Mouse (Mus musculus): ENCODE measurements around the gene Reep3. TPM values are rescaled to one million over a fixed set of nuclear protein-coding genes. Genes with fewer than 3 reads are reported as not detected.

Reep3 gene
- polyA plus RNA-seq, 1 experiment from 2014 or later, result 35.1 TPM

DNA sequence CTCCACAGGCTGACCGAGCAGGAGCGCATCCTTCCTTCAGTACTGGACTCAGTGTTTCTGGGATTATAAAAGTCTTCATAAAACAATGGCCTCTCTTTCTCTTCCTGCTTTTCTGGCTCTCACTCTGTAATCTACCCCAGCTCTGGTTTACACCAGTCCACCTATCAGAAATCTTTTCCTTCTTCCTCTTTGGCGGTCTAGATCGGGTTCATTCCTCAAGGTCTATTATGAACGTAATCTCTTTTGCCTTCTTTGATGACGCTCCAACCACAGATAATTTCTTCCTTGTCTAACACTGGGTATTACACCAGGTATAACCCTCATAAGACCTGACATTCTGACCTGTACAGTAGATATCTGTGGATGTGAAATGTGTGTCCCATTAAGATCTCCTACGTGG is 1.8 kb downstream of the Reep3 start:
- Histone ChIP-seq H3K27ac (no peak overlapping the region), H3K4me1 (replicated peaks) (peaks cover 40% of the 10 kb centered on the region), H3K4me3 (no peak overlapping the region), H3K27me3 (ENCODE audit: insufficient read depth, poor library complexity, severe bottlenecking) (no peaks in the 10 kb centered on the region), H3K36me3 (peaks cover 20% of the 10 kb centered on the region), H3K9me3 (no peaks in the 10 kb centered on the region)
- DNase-seq (ENCODE audit: low spot score), result no peak
- 93% methylated on average over 7 of the region's 7 CpGs for WGBS

- 90% methylated on average over 4 of the region's 4 CpGs for WGBS
- no peak for DNase-seq (ENCODE audit: low spot score)
- H3K27ac ChIP-seq, result no peak overlapping the region
These were observed 6.1 kb downstream of the Reep3 start for GRCm38 (mm10) chr10:67090611-67091010.

DNA sequence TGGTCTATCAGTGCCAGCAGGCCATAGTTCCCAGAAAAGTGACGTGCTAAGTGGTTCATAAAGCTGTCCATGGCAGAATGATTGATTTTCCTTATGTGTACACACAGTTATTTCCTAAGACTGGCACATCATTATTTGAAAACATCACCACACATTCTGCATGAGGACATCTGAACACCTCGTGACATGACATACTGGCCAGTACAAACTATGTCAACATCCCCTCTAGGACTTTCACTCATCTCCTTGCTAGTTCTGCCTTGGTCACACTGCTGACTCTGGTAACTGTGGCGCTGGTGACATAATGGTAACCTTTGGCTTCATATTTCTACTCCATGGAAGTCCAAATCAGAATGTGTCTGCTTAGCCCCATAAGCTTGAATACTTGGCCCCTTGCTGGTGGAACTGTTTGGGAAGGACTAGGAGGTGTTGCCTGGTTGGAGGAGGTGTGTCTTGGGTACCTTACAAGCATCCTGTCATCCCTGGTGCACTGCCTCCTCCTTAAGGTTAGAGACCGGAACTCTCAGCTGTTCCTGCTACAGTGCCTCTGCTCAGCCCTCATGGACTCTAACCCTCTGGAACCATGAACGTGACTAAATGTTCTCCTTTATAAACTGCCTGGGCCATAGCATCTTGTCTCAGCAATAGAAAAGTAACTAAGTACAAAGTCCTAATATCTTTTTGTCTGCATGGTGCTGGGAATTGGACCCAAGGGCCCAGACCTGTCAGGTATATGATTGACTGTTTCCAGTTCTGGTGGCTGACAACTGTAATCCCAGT is 9.1 kb downstream of the Reep3 start:
- no peak for DNase-seq (ENCODE audit: low spot score)
- no peak overlapping the region for H3K4me3 ChIP-seq
- peaks cover 28% of the 10 kb centered on the region for H3K36me3 ChIP-seq
- H3K9me3 ChIP-seq, result no peaks in the 10 kb centered on the region
- no peak overlapping the region for H3K27ac ChIP-seq
- WGBS, result 93% methylated on average over 5 of the region's 5 CpGs
- peaks cover 21% of the 10 kb centered on the region for H3K4me1 ChIP-seq (replicated peaks)
- H3K27me3 ChIP-seq (ENCODE audit: insufficient read depth, poor library complexity, severe bottlenecking), result no peaks in the 10 kb centered on the region

More at GRCm38 (mm10) chr10:67090611-67091010, 6.1 kb downstream of the Reep3 start:
- Histone ChIP-seq H3K9me3 (no peaks in the 10 kb centered on the region), H3K4me3 (no peak overlapping the region), H3K27me3 (ENCODE audit: insufficient read depth, poor library complexity, severe bottlenecking) (no peaks in the 10 kb centered on the region), H3K4me1 (replicated peaks) (peaks cover 15% of the 10 kb centered on the region; the same call in 1 of the 2 replicates), H3K36me3 (peaks cover 34% of the 10 kb centered on the region)

DNA sequence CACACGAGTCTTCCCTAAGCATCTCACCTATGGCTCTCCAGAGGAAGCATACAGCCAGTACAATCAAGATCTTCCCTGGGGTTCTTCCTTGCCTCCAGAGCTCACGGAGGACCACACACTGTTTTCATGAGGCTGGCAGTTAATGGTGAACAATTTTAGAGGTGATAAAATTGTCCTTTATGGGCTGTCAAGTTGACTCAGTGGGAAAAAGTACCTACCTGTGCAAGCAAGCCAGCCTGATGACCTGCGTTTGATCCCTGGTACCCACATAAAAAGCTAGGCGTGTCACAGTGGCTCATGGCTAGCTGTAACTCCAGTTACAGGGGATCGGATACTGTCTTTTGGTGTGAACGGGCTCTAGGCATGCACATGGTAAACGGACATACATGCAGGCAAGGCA is 10.8 kb downstream of the Reep3 start:
- no peaks in the 10 kb centered on the region for H3K9me3 ChIP-seq
- peaks cover 21% of the 10 kb centered on the region for H3K4me1 ChIP-seq (replicated peaks)
- WGBS, result 90% methylated on average over 7 of the region's 7 CpGs
- no peak for DNase-seq (ENCODE audit: low spot score)
- H3K27me3 ChIP-seq (ENCODE audit: insufficient read depth, poor library complexity, severe bottlenecking), result no peaks in the 10 kb centered on the region
- peaks cover 23% of the 10 kb centered on the region for H3K36me3 ChIP-seq
- no peak overlapping the region for H3K4me3 ChIP-seq
- no peak overlapping the region for H3K27ac ChIP-seq

GRCm38 (mm10) chr10:67085124-67085523 is 11.6 kb downstream of the Reep3 start:
- Histone ChIP-seq H3K27ac (no peak overlapping the region), H3K36me3 (peaks cover 17% of the 10 kb centered on the region), H3K27me3 (ENCODE audit: insufficient read depth, poor library complexity, severe bottlenecking) (no peaks in the 10 kb centered on the region), H3K9me3 (no peaks in the 10 kb centered on the region), H3K4me1 (replicated peaks) (peaks cover 21% of the 10 kb centered on the region), H3K4me3 (no peak overlapping the region)
- WGBS, result 88% methylated on average over 10 of the region's 10 CpGs
- no peak for DNase-seq (ENCODE audit: low spot score)

DNA sequence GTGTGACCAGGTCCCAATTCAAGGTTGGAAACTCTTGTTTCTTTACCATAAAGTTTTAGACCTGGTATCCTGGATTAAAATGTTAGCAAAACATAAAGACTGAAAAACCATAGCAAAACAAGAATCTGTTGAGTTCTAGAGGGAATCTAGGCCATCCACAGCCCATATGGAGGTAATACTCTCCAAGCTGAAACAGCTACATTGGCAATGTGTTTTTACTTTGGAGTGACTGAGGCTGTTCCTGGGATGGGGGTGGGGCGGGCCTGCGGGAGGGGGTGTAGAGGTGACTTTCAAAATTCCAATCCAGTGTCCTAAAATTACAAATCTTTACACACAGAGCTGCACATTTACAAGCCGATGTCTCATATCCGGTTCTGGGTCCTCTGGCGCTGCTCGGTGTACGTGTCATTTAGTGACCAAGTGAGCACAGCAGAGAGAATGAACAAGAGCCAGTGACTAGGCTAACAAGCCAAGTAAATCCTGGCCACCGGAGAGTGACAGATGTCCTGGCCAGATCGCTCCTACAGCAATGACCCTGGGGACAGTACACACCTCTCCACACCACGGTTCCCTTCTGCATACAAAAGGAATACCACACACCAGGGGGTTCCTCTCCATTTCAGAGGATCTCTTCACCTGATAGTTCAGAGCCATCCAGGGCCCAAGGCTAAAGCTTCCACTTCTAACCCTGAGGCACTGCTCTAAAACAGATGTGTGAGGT is 13.1 kb downstream of the Reep3 start:
- H3K9me3 ChIP-seq, result no peaks in the 10 kb centered on the region
- no peak for DNase-seq (ENCODE audit: low spot score)
- peaks cover 27% of the 10 kb centered on the region for H3K4me1 ChIP-seq (replicated peaks)
- no peaks in the 10 kb centered on the region for H3K27me3 ChIP-seq (ENCODE audit: insufficient read depth, poor library complexity, severe bottlenecking)
- 68% methylated on average over 10 of the region's 10 CpGs for WGBS
- H3K36me3 ChIP-seq, result peaks cover 11% of the 10 kb centered on the region
- no peak overlapping the region for H3K4me3 ChIP-seq
- no peak overlapping the region for H3K27ac ChIP-seq

DNA sequence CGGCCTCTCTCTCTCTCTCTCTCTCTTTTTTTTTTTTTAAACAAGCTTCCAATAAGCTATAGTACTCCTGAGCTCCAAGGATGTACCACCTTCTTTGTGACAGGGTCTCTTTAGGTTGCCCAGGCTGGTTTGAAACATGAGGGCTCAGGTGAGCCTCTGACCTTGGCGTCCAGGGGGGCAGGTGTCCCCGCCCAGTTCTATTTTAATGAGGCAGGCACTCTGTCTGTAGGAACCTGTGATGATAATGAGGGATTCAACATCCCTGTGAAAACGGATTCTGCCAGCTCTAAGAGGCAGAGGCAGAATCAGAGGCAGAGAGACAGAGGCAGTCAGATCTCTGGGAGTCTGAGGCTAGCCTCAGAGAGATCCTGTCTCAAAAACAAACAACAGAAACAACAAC is 14.2 kb downstream of the Reep3 start:
- Histone ChIP-seq H3K4me3 (no peak overlapping the region), H3K9me3 (no peaks in the 10 kb centered on the region), H3K27ac (no peak overlapping the region), H3K27me3 (ENCODE audit: insufficient read depth, poor library complexity, severe bottlenecking) (no peaks in the 10 kb centered on the region), H3K36me3 (peaks cover 6% of the 10 kb centered on the region), H3K4me1 (replicated peaks) (peaks cover 27% of the 10 kb centered on the region)
- 67% methylated on average over 4 of the region's 4 CpGs for WGBS
- DNase-seq (ENCODE audit: low spot score), result no peak

DNA sequence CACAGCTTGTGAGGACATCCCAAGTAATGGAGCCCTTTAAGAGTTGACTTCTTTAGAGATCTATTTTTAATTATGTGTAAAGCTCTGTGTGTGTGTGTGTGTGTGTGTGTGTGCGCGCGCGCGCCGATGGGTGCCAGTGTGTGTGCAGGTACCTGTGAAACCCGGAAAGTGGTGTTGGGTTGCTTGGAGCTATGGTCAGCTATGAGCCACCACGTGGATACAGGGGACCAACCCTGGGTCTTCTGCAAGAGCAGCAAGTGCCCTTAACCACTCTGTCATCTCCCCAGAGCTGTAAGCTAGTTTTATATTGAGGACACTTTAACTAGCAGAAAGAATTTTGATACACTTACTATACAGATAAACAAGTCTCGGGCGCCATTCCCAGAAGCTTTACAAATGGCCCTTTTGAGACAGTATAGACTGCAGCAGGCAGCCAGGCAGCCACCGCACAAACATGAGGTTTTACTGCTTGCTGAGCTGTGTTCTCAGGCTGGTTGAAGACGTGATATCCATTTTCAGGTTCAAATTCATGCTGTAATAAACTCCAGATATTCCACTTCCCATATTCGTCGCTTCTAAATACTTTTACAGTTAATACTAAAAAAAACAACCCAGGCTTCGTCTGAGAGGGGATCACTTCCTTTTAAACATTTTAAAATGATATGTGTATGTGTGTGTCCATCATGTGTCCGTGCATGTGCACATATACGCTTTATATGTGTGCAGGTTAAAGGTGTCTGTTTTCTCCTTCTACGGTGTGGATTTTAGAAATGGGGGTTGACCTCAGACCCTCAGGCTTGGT is 15.3 kb downstream of the Reep3 start:
- Histone ChIP-seq H3K4me3 (no peak overlapping the region), H3K4me1 (replicated peaks) (peaks cover 24% of the 10 kb centered on the region), H3K27ac (no peak overlapping the region), H3K9me3 (no peaks in the 10 kb centered on the region), H3K36me3 (no peaks in the 10 kb centered on the region), H3K27me3 (ENCODE audit: insufficient read depth, poor library complexity, severe bottlenecking) (no peaks in the 10 kb centered on the region)
- WGBS, result 91% methylated on average over 18 of the region's 18 CpGs
- no peak for DNase-seq (ENCODE audit: low spot score)

DNA sequence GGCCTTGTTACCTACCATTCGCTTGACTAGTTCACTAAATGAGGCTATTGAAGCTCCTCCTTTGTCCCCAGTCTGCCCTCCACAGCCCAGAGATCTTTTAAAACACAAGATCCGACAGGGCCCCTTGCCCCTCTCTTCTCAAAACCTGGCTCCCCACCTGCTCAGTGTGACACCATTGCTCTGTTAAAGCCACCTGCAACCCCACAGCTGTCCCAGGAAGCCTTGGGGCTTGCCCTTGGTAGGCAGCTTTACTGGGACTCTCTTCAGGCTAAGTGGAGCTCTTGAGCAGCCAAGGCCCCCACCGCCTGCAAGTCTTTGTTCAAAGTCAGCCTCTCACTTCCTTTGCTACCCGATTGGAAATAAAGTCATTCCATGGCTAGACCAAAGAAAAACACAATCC is 17.7 kb downstream of the Reep3 start:
- DNase-seq (ENCODE audit: low spot score), result no peak

DNA sequence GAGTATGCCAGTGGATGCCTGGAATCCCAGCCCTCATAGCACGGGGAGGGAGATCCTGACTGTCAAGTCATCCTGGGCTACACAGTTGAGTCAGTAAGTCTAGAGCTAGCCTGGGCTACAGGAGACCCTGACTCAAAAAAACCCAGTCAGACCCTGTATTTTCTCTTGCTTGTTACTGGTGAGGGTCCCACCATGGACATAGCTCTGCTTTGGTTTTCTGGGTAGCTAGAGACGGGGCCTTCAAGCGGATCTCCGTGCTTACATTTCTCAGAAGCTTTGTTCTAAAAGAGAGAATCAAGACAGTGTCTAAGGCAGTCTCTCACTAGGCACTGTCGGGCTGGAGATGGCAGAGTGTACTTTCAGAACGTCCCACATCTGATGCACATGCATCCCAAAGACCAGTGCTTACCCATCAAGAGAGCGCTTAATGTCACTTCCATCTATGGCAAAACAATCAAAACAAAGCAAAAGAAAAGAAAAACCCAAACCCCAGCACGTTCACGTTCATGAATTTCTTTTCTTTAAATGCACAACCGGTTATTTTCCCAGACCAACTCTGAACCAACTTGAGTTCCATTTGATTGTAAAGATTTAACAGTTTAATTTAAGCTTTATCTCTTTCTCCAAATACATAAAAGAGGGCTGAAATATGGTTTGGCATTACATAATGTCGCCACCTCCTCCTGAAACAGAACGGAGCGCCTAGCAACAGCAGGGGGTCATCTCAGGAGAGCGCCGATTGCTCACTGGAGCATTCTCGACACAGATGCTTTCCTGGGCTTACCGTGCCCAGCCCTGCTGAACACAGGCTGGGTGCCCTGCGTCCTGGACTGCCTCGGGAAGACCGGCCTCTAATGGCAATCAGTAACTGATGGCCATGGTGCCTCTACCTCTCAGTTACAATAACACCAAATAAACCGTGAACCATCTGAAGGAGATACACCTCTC is 20.5 kb downstream of the Reep3 start:
- Histone ChIP-seq H3K36me3 (no peaks in the 10 kb centered on the region), H3K27ac (no peak overlapping the region), H3K27me3 (ENCODE audit: insufficient read depth, poor library complexity, severe bottlenecking) (no peaks in the 10 kb centered on the region), H3K4me1 (replicated peaks) (peaks cover 8% of the 10 kb centered on the region; the same call in 1 of the 2 replicates), H3K9me3 (no peaks in the 10 kb centered on the region), H3K4me3 (no peak overlapping the region)
- no peak for DNase-seq (ENCODE audit: low spot score)
- WGBS, result 77% methylated on average over 21 of the region's 21 CpGs

More for the DNA sequence above, 17.7 kb downstream of the Reep3 start:
- WGBS, result 64% methylated on average over 4 of the region's 4 CpGs
- Histone ChIP-seq H3K4me1 (replicated peaks) (peaks cover 15% of the 10 kb centered on the region), H3K4me3 (no peak overlapping the region), H3K27me3 (ENCODE audit: insufficient read depth, poor library complexity, severe bottlenecking) (no peaks in the 10 kb centered on the region), H3K27ac (no peak overlapping the region), H3K9me3 (no peaks in the 10 kb centered on the region), H3K36me3 (no peaks in the 10 kb centered on the region)

DNA sequence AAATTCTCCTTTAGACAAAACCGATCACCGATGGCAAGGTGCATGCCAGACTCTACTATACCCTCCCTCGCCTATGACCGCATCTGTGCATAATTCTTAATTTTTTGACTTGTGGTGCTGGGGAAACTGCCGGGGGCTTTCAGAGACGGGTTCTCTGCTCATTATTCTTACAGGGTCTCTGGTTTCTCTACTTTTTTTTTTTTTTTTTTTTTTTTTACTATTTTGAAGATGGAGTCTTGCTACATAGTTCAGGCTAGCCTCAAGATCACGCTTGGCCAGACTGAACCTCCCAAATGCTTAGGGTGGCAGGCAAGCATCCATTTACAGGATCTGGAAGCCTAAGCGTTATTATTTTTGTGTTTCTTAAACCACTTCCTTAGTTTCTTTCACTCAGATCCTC is 23.2 kb downstream of the Reep3 start:
- 95% methylated on average over 8 of the region's 8 CpGs for WGBS
- Histone ChIP-seq H3K4me1 (replicated peaks) (0 out of 2 replicates have a peak, but pooled peaks cover 3% of the 10 kb centered on the region), H3K27ac (no peak overlapping the region), H3K4me3 (no peak overlapping the region), H3K36me3 (peaks cover 2% of the 10 kb centered on the region; the same call in 1 of the 2 replicates), H3K27me3 (ENCODE audit: insufficient read depth, poor library complexity, severe bottlenecking) (no peaks in the 10 kb centered on the region), H3K9me3 (no peaks in the 10 kb centered on the region)
- no peak for DNase-seq (ENCODE audit: low spot score)

DNA sequence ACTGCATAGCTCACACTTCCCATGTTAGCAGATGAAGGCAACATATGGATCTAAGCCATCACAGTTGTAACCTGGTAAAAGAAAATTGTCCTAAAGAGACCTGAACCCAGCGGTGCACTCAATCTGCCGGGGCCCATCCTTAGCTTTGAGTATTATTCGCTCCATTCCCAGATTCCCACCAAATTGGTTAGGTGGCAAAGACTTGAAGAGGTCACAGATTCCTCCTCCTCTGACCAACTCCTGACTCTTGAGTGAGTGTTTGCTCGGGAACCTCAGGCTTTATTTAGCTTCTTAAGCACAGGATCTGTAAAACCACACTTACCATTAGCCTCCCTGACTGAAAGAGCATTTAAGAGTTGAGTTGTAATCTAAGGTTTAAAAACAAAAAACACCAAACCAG is 24.1 kb downstream of the Reep3 start:
- 0 out of 2 replicates have a peak, but pooled peaks cover 3% of the 10 kb centered on the region for H3K4me1 ChIP-seq (replicated peaks)
- DNase-seq (ENCODE audit: low spot score), result no peak
- WGBS, result 92% methylated on average over 4 of the region's 4 CpGs
- H3K9me3 ChIP-seq, result no peaks in the 10 kb centered on the region
- H3K36me3 ChIP-seq, result peaks cover 7% of the 10 kb centered on the region; the same call in 1 of the 2 replicates
- no peak overlapping the region for H3K4me3 ChIP-seq
- no peak overlapping the region for H3K27ac ChIP-seq
- H3K27me3 ChIP-seq (ENCODE audit: insufficient read depth, poor library complexity, severe bottlenecking), result no peaks in the 10 kb centered on the region

Data from hindbrain, embryonic 10.5 days (tissue).